Mouse (Mus musculus) kidney, postnatal 25 days (tissue): Measurements from ENCODE around the gene Elovl2.
"Not testable (repeated sequence)": the region's sequence is repeated elsewhere in the genome, so short reads cannot be mapped to it uniquely, and the experiment has no call there.

Source experiments
- DNase-seq, 2 experiments: peaks; one replicate each; pipeline ENCODE4 v3.0.0; 2021; ENCODE audit warnings: mixed read lengths in 2 of 2

Gene Elovl2

DNA sequence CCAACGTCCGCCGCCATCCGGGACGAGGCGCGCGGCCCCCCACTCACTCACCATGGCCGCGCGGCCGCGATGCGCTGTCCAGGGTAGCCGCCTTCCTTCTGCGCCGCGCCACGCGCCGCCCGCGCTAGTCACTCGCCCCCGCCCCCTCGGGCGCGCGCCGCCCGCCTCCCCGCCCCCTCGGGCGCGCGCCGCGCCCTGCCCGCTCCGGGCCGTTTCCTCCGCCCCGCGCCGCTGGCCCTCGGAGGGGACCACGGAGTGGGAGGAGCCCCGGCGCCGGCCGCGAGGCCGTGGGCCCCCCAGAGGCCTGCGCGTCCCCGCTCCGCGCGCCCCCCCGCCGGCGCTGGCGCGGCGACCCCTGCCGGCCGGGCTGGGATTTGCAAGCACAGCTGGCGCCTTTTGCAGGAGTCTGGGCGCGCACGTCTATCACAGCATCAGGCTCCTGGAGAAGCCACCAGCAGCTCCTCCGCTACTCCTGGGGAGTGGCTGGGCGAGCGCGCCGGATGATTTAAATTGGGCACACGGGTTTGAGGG, at the start of gene Elovl2:
Gene Elovl2 (minus strand): TSS at position 102 of the 531 bp plus-strand sequence.
- DNase-seq: peak; percentile 76 to 92

DNA sequence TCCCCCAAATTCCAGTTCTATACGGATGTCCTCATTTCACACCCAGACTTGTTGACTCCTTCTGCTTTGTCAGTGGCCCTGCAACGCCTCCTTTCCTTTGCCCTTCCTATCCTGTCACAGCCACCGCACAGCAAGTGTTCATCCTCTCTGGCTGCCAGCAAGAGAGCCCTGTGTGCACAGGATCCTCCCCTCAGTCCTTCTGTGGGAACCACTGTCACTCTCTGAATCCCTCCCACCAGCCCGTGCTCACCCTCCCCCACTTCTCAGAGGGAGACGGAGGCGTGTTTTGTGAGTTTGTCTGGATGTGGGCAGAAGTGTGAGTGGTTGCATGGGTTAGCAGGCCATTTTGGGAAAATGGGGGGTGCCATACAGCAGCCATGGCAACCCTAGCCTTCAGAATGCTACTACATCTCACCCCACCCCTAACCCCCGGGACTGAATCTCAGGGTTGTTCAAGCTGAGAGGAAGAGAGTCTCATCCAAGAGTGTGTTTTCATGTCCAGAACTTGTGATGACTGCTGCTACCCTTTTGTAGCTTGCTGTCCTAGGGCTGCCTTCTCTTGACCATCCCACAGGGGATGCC, 47.7 kb upstream of the Elovl2 start:
- no peak for DNase-seq

DNA sequence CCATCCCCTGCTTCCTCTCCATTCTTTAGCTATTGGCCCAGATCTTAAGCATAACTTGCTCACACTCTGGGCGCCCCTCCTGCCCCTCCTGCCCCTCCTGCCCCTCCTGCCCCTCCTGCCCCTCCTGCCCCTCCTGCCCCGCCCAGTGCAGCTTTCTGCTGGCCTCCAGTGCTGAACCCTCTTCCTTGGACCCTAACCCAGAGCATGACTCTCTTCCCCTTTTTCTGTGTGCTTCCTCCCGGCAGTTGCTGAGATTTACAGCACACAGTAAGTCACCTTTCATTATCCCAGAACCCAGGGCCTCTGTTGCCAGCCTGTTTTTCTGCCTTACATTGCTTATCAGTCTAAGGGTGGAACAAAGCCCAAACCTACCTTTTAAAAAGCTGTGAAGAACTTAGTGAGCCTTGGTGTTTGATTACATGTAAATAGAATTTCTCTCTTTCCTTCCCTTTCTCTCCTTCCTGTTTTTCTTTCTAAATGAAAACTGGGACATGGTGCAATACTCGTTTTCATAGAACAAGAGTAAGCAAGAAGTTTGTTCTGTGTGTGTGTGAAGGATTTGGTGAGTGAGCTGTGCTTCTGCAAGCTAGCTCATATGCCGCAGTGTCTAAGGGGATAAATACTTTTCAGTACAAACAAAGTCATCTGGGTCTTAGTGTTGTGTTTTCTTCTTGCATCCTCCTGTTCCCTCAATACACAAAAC, 43.2 kb upstream of the Elovl2 start:
- no peak for DNase-seq

DNA sequence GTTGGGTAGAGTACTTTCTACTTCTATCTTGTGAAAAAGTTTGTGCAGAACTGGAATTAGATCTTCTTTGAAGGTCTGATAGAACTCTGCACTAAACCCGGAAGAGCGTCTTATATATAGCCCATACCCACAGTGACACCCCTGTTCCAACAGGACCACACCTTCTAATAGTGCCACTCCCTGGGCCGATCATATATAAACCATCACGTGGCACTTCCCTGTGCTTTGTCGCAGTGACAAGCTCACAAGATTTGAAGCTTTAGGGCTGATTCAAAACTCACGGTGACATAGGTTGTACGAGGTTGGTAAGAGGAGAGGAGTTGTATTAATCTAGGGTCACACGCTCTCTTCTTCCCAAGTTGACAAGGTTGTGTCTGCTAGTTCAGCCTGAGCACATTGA, 41.4 kb upstream of the Elovl2 start:
- DNase-seq: not testable (repeated sequence)

DNA sequence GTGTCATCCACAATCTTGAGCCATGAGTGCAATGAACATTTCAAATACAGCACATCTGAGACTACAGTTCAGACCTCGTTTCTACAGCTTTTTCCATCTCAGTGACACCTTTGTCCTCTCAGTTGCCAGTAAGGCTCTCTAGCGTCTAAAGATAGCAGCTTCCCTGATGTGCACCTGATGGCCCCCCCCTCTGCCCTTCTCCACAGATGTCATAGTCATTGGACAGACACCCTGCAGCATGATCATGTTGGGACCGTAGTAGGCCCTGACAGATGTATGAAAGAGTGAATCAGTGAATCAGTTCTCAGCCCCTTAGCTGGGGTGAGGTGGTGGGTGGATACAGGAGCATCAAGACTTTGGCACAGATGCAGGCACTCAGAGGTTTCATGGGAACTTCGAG, 37.6 kb upstream of the Elovl2 start:
- DNase-seq: no peak

DNA sequence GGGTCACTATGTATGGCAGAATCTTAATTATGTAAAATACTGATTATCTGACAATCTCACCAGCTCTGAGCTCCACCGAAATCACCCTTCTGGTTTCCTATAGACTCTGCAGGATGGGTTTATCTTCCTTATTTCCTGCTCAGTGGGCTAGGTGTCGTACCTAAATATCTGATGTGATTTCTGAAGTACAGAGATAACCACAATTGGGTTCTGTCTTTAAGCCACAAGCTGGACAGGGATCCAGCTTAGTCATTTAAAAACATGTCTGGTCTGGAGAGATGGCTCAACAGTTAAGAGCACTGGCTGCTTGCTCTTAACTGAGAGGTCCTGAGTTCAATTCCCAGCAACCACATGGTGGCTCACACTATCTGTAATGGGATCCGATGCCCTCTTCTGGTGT, 36.8 kb upstream of the Elovl2 start:
- DNase-seq: no peak

DNA sequence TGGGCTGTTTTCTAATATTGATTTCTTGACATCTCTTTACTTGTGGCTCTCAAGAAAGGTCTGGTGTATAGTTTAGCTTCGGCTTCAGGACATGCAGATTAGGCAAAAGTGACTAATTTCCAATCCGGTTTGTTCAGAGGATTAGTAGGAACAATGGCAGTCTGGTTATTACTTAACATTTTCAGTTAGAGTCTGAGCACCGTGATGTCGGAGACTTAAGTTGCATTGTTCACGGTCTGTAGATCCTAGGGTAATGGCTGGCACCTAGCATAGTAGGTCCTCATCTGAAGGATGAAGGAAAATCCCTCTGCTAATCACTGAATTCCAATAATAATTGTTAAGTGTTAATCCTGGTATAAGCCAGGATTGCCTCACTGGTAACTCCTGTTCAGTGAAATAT, 35.9 kb upstream of the Elovl2 start:
- no peak for DNase-seq

DNA sequence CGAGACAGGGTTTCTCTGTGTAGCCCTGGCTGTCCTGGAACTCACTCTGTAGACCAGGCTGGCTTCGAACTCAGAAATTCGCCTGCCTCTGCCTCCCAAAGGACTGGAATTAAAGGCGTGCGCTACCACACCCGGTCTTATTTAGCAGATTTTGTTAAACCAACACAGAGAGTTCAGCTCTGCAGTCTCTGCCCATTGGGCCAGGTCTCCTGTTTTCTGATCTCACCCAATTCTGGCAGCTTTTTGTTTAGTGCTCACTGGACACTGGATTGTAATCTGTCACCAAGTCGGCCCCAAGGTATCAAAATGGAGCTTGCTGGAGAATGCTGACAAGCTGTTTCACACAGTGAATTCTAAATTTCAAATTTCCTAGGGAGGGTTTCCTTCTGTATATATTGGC, 32.5 kb upstream of the Elovl2 start:
- DNase-seq: no peak

DNA sequence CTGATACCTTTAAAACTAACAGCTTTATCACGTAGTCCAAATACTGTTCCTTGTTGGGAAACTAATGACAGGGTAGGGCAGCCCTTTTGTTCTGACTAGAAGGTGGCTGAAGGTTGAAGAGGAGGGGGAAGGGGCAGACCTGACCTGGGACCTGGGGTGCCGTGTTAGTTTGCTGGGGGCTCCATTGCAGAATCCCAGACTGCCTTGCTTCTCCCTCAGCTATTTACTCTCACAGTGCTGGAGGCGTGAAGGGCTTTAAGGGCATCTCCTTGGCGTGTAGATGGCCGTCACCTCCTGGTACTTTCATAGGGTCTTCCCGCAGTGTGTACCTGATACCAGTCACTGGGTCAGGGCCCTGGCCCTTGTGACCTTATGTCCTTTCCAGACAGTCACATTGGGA, 31.9 kb upstream of the Elovl2 start:
- DNase-seq: no peak

DNA sequence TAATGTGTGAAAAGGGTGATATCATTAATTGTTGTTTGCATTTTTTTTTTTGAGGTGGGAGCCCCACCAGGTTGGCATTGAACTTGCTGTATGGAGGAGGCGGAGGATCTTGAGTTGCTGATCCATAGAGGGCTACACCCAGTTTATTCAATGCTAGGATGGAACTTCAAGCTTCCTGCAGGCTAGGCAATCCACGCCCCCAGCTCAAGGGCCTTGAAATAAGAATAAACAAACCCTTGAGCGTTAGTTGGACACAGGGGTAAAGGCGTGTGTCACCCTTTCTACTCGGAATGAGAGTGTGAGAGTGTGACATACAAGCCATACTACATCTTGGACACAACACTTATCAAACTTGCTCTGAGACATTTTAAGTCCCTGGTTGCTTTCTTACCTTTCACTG, 31.5 kb upstream of the Elovl2 start:
- no peak for DNase-seq

DNA sequence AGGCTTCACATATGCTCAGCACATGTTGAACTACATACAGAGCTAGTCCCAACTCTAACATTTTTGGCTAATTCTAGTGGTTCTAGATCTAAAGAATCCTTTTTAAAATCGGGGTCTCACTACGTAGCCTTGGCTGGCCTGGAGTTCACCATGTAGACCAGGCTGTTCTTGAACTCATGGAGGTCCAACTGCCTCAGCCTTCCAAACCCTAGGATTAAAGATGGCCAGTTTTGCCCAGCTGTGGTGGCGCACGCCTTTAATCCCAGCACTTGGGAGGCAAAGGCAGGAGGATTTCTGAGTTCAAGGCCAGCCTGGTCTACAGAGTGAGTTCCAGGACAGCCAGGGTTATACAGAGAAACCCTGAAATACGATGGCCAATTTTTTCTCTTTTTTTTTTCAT, 31.0 kb upstream of the Elovl2 start:
- DNase-seq: not testable (repeated sequence)

DNA sequence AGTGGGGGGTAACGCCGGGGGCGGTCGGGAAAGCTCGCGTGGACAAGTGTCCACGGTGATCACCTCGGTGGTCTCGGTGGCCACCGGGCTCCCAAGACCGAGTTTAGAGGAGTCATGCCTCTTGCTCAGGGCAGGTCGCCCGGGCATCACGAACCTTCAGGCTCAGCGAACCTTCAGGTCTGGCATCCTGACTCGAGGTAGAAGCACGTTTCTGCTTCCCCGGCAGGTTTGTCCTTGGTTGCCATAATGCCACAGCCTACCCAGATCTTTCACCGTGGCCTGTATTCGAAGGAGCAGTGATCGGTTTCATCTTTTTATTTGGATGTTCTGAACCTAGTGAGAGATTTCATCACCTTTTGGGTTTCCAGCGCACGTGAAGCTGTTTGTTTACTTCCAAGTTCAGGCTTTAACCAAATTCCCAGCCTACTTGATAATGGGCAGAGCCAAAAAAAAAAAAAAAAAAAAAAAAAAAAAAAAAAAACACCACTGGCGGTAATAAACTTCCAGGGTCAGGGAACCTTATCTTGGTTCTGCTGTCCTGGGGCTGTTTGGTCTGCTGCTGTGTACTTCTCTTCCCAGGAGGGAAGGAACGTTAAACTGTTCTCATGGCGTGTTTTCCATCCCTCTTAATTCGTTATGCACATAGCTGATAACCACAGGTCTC, 30.2 kb upstream of the Elovl2 start:
- peak; percentile 33 to 63 for DNase-seq

DNA sequence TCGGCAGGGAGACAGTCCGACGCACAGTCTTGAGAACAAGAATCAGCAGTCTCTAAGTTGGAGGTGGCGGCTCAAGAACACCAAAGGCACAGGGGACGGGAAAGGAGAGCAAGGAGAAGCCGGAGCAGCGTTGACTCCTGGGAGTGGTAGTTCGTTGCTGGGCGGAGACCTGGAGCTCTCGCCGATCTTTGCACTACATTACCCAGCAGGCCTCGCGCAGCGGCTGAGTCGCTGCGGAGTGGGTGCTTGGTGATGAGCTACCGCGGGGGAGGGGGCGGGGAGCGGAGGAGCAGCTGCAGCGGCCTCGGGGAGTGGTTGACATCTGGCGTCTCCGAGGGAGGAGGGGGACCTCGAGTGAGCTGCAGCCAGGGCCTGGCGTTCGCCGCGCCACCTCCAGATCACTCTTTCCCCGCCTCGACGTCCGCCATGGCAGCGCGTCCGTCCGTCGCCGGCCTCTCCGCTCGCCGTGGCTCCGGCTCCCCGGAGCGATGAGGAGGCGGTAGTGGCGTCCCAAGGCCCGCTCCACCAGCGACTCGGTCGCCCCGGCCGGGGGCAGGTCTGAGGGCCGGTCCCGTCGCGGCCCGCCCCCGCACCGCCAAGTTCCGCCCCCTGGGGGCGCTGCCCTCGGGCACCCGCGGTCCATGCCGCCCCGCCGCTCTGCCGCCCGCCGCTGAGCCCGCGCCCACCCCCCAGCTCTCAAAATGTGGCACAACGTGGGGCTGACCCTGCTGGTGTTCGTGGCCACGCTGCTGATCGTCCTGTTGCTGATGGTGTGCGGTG, 29.5 kb upstream of the Elovl2 start, which contains the start of gene Smim13:
Gene Smim13 (plus strand): TSS at position 307 of the 780 bp plus-strand sequence.
- peak; percentile 93 to 98 for DNase-seq

DNA sequence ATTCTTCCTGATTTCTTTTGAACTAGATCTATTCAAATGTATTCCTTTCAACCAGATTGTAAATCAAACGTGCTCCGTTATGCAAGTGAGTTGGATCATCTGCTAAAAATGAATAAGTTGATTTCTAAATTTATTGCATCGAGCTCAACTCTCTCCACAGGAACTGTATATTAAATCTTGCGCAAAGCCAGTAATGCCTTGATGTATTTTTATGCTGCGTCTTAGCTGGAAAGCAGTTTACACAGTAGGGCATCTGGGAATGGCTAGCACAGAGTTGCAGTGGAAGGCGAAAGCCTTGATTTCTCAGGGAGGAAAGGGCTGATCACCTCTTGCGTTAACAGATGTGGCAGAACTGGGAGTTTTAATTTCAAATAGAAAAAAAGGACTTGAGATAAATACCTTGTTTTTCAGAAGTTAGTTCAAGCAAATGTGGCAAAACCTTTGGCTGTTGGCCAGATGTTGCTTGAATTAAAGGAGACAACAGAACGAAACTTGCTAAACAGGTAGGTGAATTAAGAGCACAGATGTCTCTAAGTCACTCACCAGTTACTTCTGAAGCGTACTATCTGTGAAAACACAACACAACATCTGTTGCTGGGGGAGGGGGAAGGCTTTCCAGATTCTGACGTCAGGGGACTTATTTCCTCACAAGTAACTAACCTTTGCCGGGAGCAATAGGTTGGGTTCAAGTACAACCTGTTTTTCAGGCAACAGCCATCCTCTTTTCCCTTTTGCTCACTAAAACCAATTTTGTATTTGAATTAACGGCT, 28.7 kb upstream of the Elovl2 start:
- peak; percentile 43 to 51 for DNase-seq

DNA sequence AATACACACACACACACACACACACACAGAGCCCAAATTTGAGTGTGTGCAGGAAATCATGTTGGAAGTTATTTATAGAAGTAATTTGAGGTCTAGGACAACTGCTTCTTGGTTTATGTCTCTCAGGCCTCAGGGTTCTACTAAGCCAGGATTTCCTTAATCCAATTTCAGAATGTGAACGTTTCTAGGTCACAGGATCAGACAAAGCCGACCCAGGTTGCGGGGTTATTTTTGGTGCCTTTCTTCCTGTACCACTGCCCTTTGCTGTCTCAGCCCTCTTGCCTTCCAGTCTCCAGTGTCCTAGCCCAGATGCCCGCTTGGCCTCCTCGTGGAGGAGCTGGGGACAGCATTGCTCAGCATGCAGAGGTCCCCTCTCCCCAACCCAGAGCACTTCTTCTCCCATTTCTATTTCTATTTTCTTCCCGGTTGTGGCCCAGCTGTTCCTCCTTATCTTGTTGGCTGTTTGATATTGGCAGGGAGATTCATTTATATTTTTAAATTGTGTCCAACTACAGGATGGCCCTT, 24.2 kb upstream of the Elovl2 start:
- no peak for DNase-seq

DNA sequence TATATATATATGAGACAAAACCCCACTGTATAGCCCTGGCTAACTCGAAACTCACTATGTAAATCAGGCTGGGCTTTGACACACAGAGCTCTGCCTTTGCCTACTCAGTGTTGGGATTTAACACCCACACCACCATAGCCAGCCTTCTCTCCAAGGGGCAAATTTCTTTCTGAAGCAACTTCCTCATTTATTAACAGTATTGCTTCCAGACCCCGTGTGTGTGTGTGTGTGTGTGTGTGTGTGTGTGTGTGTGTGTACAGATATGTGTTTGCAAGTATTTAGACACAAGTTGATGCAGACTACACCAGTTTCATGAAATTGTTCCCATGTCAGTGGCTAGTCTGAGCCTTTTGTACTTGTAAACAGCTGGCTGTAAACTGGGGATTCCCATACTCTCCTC, 21.4 kb upstream of the Elovl2 start:
- no peak for DNase-seq

DNA sequence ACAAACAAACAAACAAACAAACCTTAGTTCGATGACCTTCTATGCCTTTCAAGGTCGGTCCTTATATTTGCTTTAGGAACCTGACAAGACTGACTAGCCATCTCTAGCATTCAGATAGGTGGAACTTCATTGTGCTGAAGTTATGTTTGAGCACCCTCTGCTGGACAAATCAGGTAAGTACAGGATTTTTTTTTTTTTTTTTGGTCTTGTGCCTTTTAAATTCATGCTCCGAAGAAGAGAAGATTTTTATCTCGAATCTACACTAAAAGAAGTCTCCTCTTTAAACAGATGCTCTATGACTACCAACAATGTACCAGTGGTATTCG, 18.6 kb upstream of the Elovl2 start:
- DNase-seq: no peak

DNA sequence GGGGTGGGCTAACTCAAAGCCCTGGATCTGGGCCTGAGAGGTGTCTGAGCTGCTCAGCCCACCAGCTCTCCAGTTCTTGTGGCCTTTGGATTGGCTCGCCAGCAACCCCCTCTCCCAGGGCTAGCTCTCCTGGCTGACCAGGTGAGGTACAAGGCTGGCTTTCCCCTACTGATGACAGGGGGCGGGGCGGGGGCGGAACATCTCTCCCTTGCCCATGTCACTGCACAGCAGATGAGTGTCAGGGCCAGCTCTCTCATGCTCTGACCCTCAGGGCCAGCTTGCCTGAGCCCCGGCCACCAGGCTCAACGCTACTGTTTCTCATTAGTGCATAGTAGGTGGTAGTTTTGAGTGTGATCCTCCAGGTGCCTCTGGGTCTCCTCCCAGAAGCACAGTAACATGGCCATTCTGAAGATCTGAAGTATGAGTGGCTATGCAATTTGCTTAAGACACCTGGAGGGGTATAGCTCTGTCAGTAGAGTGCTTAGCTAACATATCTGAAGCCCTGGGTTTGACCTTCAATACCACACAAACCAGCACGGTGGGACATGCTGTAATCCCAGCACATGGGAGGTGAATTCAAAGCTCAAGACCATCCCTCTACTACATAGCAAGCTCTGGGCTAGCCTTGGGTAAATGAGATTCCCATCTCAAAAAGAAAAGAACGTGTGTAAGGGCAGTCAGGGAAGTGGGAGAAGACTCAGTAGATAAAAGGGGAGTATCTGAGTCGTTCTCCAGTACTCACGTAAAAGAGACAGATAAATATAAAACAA, 18.0 kb upstream of the Elovl2 start:
- no peak for DNase-seq

DNA sequence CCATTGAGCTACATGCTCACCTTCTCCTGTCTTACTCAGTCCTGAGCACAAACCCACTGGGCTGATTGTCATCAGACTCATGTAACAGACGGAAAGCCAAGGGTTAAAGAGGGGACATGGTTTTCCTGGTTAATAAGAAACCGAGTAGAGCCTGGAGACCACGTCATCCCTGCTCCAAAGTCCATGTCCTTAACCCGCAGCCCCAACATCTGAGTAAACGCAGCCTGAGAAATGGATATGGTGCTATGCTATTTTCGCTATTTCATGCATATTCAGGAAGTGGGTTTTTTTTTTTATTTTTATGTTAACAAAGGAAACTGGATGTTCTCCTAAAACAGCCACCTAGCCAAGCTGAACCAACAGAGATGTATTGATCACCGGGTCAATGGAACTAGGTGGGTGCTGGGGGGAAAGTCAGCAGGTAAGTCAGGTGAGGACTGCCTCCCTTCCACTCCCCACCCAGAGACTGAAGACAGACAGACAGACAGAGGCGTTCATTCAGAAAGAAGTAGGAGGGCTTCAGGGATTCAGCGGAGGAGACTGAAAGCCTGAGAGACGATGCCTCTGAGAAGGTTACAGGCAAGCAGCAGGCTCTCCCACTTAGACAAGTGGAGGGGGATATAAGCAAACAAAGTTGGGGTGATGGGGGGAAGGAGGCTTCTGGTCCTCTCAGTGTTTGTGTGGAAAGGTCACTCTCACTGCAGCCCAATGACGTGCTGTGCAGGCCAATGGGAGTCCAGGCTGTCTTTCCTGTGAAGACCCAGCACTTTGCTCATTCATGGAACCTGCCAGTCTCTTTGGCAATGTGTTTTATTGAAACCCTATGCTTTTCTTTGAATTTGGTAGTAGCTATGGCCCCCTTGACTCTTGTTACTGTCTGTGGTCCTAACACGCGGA, 15.9 kb upstream of the Elovl2 start:
- DNase-seq: peak; percentile 64 to 79

DNA sequence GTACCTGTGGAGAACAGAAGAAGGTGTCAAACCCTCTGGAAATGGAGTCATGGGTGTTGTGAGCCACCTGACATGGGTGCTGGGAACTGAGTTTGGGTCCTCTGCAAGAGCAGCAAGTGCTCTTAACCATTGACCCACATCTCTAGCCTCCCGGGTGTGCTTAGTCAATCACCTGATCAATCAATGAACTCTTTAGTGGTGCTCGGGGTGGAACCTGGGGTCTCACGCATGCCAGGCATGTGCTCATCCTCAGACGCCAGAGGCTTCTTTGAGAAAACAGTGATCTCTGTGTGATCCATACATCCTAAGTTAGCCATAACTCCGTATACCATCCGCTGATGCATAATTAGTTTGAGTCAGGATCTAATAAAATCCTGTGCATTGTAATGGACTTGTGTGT, 15.0 kb upstream of the Elovl2 start:
- DNase-seq: no peak
